Mouse (Mus musculus): ENCODE results near the gene Lrrc66. TPM values are rescaled to one million over a fixed set of nuclear protein-coding genes. Genes with fewer than 3 reads are reported as not detected.
"Not testable (repeated sequence)": the region's sequence is repeated elsewhere in the genome, so short reads cannot be mapped to it uniquely, and the experiment has no call there.

Gene Lrrc66
- total RNA-seq, 2 experiments from 2014 or later = not detected

- no peak for DNase-seq
- intact Hi-C loops (cut with DNase I) = no loop called here
These were observed 13.4 kb downstream of the Lrrc66 start for GRCm38 (mm10) chr5:73618969-73619368.

- intact Hi-C loops (cut with DNase I) = no loop called here
These were observed 17.1 kb downstream of the Lrrc66 start for GRCm38 (mm10) chr5:73615211-73615610.

GRCm38 (mm10) chr5:73613296-73613695 lies 19.0 kb downstream of the Lrrc66 start:
- intact Hi-C loops (cut with DNase I) = no loop called here
- DNase-seq = no peak

More at GRCm38 (mm10) chr5:73615211-73615610, 17.1 kb downstream of the Lrrc66 start:
- no peak for DNase-seq

- no peak for DNase-seq
These were observed 21.3 kb downstream of the Lrrc66 start for GRCm38 (mm10) chr5:73611071-73611470.

GRCm38 (mm10) chr5:73604964-73605363 lies 27.4 kb downstream of the Lrrc66 start:
- intact Hi-C loops (cut with DNase I) = no loop called here
- no peak for DNase-seq

More at GRCm38 (mm10) chr5:73611071-73611470, 21.3 kb downstream of the Lrrc66 start:
- intact Hi-C loops (cut with DNase I) = no loop called here

DNA sequence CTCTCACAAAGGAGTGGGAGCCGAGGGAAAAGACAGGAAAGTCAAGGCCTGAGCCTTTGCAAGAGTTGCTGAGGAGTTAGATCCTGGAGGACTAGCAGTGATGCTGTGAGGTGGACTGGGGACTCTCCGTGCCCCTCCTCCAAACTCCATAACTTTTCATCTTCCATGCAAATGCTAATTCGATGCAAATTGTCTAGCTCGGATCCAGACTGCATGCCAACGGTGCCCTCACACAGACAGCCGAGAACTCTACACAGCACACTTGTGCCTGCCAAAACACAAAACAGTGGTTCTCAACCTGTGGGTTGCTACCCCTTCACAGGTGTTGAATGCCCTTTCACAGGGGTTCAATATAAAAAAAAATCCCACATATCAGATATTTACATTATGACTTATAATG lies 27.8 kb downstream of the Lrrc66 start:
- intact Hi-C loops (cut with DNase I) = no loop called here
- no peak for DNase-seq

GRCm38 (mm10) chr5:73602865-73603264 lies 29.5 kb downstream of the Lrrc66 start:
- intact Hi-C loops (cut with DNase I) = no loop called here
- no peak for DNase-seq

DNA sequence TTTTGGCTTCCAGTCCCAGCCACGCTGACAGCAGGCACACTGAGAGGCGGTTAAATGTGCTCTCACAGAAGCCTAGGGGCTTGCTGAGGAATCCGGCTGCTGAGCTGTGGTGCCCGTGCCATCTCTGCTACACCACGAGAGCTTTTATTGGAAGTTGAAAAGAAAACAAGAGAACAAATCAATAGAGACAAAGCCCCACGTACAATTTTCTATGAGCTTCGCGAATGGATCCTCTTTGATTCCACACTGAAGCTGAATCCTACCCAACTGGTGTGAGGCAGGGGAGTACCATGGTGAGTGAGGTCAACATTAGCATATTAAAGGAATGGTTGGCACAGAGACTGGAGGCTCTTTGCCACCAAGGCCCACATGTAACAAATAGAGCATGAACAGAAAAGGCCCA lies 31.0 kb downstream of the Lrrc66 start:
- intact Hi-C loops (cut with DNase I) = no loop called here
- no peak for DNase-seq

GRCm38 (mm10) chr5:73599991-73600390 lies 32.3 kb downstream of the Lrrc66 start:
- intact Hi-C loops (cut with DNase I) = no loop called here
- peak; percentile 19 to 20 for DNase-seq

GRCm38 (mm10) chr5:73598943-73599695 lies 33.2 kb downstream of the Lrrc66 start:
- intact Hi-C loops (cut with DNase I) = no loop called here
- DNase-seq = peak; percentile 5 to 12

DNA sequence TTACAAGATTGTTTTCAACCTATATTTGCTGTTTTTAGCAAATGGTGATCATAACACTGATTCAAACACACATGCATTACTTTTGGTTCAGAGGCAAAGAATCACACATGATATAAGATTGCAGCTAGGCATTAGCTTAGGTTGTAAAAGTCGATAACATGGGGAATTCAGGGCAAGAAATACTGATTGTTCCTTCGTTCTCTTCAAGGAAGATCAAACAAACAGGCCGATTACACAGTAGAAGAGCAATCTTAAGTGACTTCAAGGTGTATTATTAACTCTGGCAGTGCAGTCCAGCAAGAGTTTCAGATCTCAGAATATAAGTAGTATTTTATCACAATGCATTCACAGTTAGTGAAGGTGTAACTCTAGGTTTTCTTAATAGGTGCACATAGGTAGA lies 45.2 kb downstream of the Lrrc66 start:
- DNase-seq = no peak
- intact Hi-C loops (cut with DNase I) = no loop called here

- no peak for DNase-seq
- intact Hi-C loops (cut with DNase I) = no loop called here
These were observed 45.7 kb downstream of the Lrrc66 start for GRCm38 (mm10) chr5:73586597-73586996.

GRCm38 (mm10) chr5:73585212-73586115 lies 46.9 kb downstream of the Lrrc66 start:
- intact Hi-C loops (cut with DNase I) = no loop called here
- DNase-seq = no peak

DNA sequence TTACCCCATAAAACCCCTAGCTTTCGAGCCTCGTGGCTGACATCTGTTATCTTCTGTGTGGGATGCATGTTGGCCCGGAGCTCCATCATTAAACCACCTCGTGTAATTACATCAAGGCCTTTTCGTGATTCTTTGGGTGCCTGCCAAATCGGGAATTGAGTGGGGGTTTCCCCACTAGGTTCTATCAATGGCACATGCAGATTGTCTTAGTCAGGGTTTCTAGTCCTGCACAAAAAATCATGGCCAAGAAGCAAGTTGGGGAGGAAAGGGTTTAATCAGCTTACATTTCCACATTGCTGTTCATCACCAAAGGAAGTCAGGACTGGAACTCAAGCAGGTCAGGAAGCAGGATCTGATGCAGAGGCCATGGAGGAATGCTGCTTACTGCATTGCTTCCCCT lies 48.3 kb downstream of the Lrrc66 start:
- intact Hi-C loops (cut with DNase I) = not testable (repeated sequence)

DNA sequence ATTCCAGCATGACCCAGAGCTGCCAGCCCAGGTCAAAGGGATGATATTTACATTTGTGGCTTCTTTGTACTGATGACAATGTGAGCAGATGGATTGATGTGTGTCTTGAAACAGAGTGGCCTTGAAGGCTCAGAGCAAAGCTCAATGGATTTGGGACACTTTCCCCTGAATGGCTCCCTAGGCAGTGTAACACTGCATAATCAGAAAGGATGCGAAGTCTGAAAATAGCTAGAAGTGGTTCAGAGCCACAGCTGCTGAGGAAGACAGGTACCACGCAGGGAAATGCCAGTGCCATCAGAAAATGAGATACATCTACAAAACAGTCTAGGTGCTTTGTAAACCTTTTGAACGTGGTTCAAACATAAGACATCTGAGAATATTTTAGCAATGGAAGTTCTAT lies 54.2 kb downstream of the Lrrc66 start:
- no peak for DNase-seq
- intact Hi-C loops (cut with DNase I) = no loop called here

More for the DNA sequence above, 48.3 kb downstream of the Lrrc66 start:
- DNase-seq = not testable (repeated sequence)

GRCm38 (mm10) chr5:73576708-73577107 lies 55.6 kb downstream of the Lrrc66 start:
- DNase-seq = no peak
- intact Hi-C loops (cut with DNase I) = no loop called here

- DNase-seq = no peak
- intact Hi-C loops (cut with DNase I) = no loop called here
These were observed 57.7 kb downstream of the Lrrc66 start for GRCm38 (mm10) chr5:73574616-73575015.

DNA sequence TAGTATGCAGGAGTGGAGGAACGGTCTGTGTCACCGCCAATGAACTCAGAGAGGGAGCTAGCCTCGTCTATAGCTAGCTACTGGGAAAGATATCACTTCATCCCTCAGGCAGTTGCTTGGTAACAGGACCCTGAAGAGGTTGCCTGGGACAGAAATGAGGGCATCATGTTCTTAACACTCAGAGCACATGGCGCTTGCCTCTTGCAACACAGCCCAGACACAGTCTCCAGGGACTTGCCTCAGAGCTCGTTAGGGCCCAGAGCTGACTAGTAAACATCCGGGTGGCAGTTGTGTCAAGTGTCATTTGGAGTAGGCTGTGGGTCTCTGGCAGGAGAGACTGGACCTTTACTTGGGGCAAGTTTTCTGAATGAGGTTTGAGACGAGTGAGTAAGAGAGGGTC lies 58.5 kb downstream of the Lrrc66 start:
- intact Hi-C loops (cut with DNase I) = no loop called here
- DNase-seq = no peak

GRCm38 (mm10) chr5:73572846-73573245 lies 59.5 kb downstream of the Lrrc66 start:
- no peak for DNase-seq
- intact Hi-C loops (cut with DNase I) = no loop called here

DNA sequence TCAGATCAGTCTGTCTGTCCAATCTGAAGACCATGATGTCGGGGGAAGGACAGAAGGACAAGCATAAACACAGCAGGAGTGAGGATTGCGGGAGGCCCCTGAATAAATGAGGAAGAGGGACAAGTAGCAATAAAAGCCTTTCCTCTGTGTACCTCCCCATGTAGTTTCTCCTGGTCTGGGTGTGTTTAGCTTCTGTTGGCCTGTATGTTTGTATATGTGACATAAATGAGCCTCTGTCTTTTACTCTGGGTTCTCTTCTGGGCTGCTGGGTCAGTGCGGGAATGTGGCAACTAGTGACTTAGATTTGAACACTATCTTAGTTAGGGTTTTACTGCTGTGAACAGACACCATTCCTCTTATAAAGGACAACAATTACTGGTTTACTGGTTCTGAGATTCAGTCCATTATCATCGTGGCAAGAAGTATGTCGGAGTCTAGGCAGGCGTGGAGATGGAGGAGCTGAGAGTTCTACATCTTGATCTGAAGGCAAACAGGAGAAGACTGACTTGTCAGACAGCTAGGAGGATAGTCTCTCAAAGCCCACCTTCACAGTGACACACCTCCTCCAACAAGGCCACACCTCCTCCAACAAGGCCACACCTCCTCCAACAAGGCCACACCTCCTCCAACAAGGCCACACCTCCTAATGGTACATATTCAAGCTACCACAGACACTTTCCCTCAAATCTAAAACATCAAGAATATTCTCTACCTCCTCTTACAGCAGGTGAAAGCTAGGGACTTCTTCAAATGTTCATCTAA lies 60.8 kb downstream of the Lrrc66 start:
- intact Hi-C loops (cut with DNase I) = no loop called here

GRCm38 (mm10) chr5:73569181-73569580 lies 63.1 kb downstream of the Lrrc66 start:
- intact Hi-C loops (cut with DNase I) = no loop called here
- DNase-seq = no peak

More for the DNA sequence above, 60.8 kb downstream of the Lrrc66 start:
- no peak for DNase-seq

All from heart, postnatal 36 days (tissue).